Mouse (Mus musculus) lung, postnatal 36 days (tissue): ENCODE measurements around the gene Rufy1.

ENCODE experiments used
- DNase-seq: peaks from one replicate; pipeline ENCODE4 v3.0.0; 2022; ENCODE audit warnings: mixed read lengths

Rufy1 gene

DNA sequence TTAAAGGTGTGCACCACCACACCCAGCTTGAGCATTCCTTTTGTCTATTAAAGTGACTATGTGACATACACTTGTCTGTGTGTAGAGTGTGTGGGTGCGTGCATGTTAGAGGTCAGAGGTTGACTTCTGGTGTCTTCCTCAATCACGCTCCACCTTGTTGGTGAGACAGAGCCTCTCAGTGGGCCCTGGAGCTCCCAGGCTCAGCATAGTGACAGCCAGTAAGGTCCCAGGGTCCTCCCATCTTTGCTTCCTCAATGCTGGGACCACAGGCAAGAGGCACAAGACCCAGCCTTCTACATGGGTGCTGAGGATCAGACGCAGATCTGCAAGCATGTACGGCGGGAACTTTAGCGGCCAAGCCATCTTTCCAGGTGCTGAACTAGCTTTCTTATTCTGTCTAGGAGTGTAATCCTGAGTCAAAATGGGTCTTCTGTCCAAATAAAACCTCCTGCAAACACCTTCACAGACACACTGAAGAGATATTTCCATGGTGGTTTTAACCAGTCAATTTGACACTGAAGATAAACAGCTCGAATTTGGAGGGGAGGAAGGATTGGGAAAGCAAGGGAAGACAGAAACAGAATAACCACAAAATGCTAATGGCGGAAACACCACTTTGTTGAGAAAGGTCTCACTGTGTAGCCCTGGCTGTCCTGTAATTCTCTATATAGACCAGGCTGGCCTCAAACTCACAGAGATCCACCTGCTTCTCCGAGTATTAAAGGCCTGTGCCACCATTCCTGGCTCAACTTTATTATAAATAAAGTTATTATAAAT is 84.5 kb downstream of the Rufy1 start:
- no peak for DNase-seq

DNA sequence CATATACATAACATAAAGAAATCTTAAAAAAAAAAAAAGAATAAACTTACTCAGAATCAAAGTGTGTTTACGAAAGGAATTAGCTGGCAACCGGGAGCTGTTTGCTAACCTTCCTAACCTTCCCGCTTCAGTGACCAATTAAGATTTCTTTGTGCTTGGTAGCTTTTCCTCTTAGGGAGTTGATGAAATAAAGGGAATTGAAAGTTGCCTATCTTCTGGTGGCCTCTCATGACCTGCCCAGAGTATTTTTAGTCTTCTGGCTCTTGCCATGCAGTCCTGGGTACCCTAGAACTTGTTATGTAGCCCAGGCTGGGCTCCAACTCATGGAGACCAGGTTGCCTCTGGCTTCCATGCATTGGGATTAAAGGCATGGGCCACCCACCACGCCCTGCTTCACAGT is 85.4 kb downstream of the Rufy1 start:
- DNase-seq: no peak
